ENCODE assay signal across 19 mouse cellular contexts in the genomic region with DNA sequence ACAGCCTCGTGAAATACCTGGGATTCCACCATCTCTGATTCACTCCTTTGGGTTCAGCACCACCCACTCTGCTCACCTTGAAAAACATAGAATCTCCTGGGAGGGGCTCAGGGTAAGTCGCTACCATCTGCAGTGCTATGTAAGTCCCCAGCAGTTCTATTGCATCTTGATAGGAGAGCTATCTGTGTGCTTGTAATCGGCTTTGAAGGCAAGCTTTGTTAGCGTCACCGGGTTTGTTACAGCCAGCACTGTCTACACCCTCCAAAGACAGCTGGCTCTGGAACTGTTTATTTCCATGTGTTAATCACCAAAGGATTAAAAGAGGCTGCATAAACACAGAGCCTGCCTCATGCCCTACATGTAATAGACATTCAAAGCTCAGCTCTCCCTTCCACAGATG. TPM values are rescaled to one million over a fixed set of nuclear protein-coding genes. Genes with fewer than 3 reads are reported as not detected.
"Had no signal": no experiment of that assay in that cellular context is flagged by ENCODE, and none has a peak within 500 bp of the region (broad histone marks: within the 10 kb centered on the region; RNA-seq: fewer than 3 reads in every experiment).

No protein-coding gene starts in this region.

- H3K4me1 ChIP-seq: limb, embryonic 12.5 days; liver, embryonic 13.5 days; lung, embryonic 15.5 days; megakaryocyte, embryonic 14.5 days; neural tube, embryonic 12.5 days had no signal

- H3K27me3 ChIP-seq: limb, embryonic 12.5 days; liver, embryonic 13.5 days; lung, embryonic 15.5 days; neural tube, embryonic 12.5 days had no signal

- DNase-seq: kidney, adult 11 months; kidney, postnatal 10 days; kidney, postnatal 4 days; liver; liver, embryonic 13.5 days; liver, postnatal 0 days; lung, postnatal 14 days; right cerebral cortex, postnatal 4 days; spleen, adult 18-20 months; thymus, adult 18-20 months; thymus, postnatal 14 days had no signal

- ATAC-seq: liver, postnatal 0 days had no signal

- H3K9ac ChIP-seq: limb, embryonic 12.5 days; liver, embryonic 13.5 days; liver, postnatal 0 days; lung, embryonic 15.5 days; neural tube, embryonic 12.5 days had no signal

- H3K36me3 ChIP-seq: limb, embryonic 12.5 days; liver, embryonic 13.5 days; lung, embryonic 15.5 days; neural tube, embryonic 12.5 days had no signal

- H3K4me3 ChIP-seq: limb, embryonic 12.5 days; liver, embryonic 13.5 days; lung, embryonic 15.5 days; megakaryocyte, embryonic 14.5 days; myocyte; neural tube, embryonic 12.5 days had no signal

- H3K9me3 ChIP-seq: limb, embryonic 12.5 days; liver, embryonic 13.5 days; lung, embryonic 15.5 days; megakaryocyte, embryonic 14.5 days; neural tube, embryonic 12.5 days had no signal

- H3K27ac ChIP-seq: limb, embryonic 12.5 days; liver, embryonic 13.5 days; lung, embryonic 15.5 days; macrophage; neural tube, embryonic 12.5 days had no signal

- H3K4me2 ChIP-seq: limb, embryonic 12.5 days; liver, embryonic 13.5 days; lung, embryonic 15.5 days; midbrain, embryonic 11.5 days; neural tube, embryonic 12.5 days had no signal

RNA-seq across cellular contexts. Expression of gene Elf5, which starts 38.9 kb away (rescaled TPM):
- total RNA-seq: neutrophil, adult 5-6 weeks had no signal
- polyA plus RNA-seq: limb, embryonic 12.5 days; liver, postnatal 0 days; macrophage; midbrain, embryonic 11.5 days; myocyte; neural tube, embryonic 12.5 days had no signal
